Mouse (Mus musculus) olfactory bulb, adult 2 months (tissue): ENCODE results near the gene Cadm2.

ENCODE experiments used
- CTCF ChIP-seq: fragments of 200-500 bp; IDR thresholded peaks from 2 replicates; pipeline ENCODE4 v1.5.1; 2012; ENCODE audit warnings: low read depth, mild to moderate bottlenecking, low read length, moderate library complexity; ENCODE audit not compliant: insufficient read depth
- POLR2A ChIP-seq: fragments of 200-500 bp; IDR thresholded peaks from 2 replicates; pipeline ENCODE4 v1.6.1; 2012; ENCODE audit warnings: mild to moderate bottlenecking, low read depth, low read length, moderate library complexity; ENCODE audit not compliant: insufficient read depth

DNA sequence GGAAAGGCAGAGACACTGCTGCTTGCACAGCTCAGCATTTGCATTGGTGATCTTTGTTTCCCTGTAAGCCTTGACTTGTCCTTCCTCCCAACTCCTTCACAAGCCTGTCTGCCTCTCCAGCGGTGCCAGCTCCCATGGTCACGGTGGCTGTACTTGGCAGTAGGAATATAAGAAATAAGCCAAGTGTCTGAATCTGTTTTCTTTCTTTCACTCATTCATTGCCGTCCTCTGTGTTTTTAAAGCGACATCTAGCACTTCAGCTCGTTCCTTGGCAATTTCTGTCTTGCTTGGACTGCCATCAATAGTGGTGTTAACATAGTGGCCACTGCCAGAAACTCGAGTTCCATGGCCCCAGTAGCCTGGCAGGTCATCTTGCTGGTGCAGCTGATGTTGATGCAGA, 524.0 kb downstream of the Cadm2 start:
- TF ChIP-seq CTCF (no peak), POLR2A (no peak)
